Mouse (Mus musculus): ENCODE results near the gene Trappc10. TPM values are rescaled to one million over a fixed set of nuclear protein-coding genes. Genes with fewer than 3 reads are reported as not detected.

The Trappc10 gene
- polyA plus RNA-seq, 1 experiment from 2014 or later = 28.1 TPM

- Histone ChIP-seq H3K4me3 (ENCODE audit: low read depth, low read length) (no peak overlapping the region), H3K9ac (ENCODE audit: low read depth, low read length) (no peak overlapping the region), H3K27ac (ENCODE audit: low read depth, low read length) (no peak overlapping the region), H3K27me3 (replicated peaks; ENCODE audit: control insufficient read depth, insufficient read depth, low read length) (no peaks in the 10 kb centered on the region), H3K4me2 (replicated peaks; ENCODE audit: low read depth) (no peak overlapping the region), H3K9me3 (ENCODE audit: control insufficient read depth) (no peaks in the 10 kb centered on the region), H3K36me3 (ENCODE audit: control insufficient read depth, insufficient read depth) (peaks cover 96% of the 10 kb centered on the region), H3K4me1 (replicated peaks; ENCODE audit: control insufficient read depth, insufficient read depth, low read length) (no peaks in the 10 kb centered on the region)
- WGBS = 72% methylated on average over 3 of the region's 3 CpGs
- TF ChIP-seq CTCF (IDR thresholded peaks at IDR 0.05; ENCODE audit: low read depth) = peak; percentile 29; the same call in 1 of the 2 replicates
- ATAC-seq = no peak
These were observed 33.4 kb upstream of the Trappc10 start for GRCm38 (mm10) chr10:78277835-78278234.

DNA sequence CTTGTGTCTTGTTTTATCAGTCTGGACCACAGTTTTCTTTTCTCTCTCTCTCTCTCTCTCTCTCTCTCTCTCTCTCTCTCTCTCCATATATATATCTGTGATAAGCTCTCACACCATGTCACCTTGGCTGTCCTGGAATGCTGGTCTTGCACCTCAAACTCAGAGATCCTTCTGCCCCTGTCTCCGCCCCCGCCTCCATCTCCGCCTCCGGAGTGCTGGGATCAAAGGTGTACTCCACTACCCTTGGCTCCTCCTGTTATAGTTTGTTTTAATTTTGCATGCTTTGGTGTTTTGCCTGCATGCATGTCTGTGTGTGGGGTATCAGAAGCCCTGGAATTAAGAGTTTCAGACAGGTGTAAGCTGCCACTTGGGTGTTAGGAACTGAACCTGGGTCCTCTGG lies 31.8 kb upstream of the Trappc10 start:
- Histone ChIP-seq H3K36me3 (ENCODE audit: control insufficient read depth, insufficient read depth) (peaks cover 96% of the 10 kb centered on the region), H3K9ac (ENCODE audit: low read depth, low read length) (no peak overlapping the region), H3K4me1 (replicated peaks; ENCODE audit: control insufficient read depth, insufficient read depth, low read length) (no peaks in the 10 kb centered on the region), H3K4me3 (ENCODE audit: low read depth, low read length) (no peak overlapping the region), H3K9me3 (ENCODE audit: control insufficient read depth) (no peaks in the 10 kb centered on the region), H3K27me3 (replicated peaks; ENCODE audit: control insufficient read depth, insufficient read depth, low read length) (no peaks in the 10 kb centered on the region), H3K4me2 (replicated peaks; ENCODE audit: low read depth) (no peak overlapping the region), H3K27ac (ENCODE audit: low read depth, low read length) (no peak overlapping the region)
- ATAC-seq = no peak
- 65% methylated on average over 4 of the region's 4 CpGs for WGBS
- no peak for TF ChIP-seq CTCF (IDR thresholded peaks at IDR 0.05; ENCODE audit: low read depth)

- no peak overlapping the region for H3K9ac ChIP-seq (ENCODE audit: low read depth, low read length)
These were observed 28.5 kb upstream of the Trappc10 start for GRCm38 (mm10) chr10:78272932-78273331.

GRCm38 (mm10) chr10:78265881-78266280 lies 21.4 kb upstream of the Trappc10 start:
- Histone ChIP-seq H3K4me3 (ENCODE audit: low read depth, low read length) (no peak overlapping the region), H3K4me2 (replicated peaks; ENCODE audit: low read depth) (no peak overlapping the region), H3K9me3 (ENCODE audit: control insufficient read depth) (0 out of 2 replicates have a peak, but pooled peaks cover 3% of the 10 kb centered on the region), H3K36me3 (ENCODE audit: control insufficient read depth, insufficient read depth) (peaks cover under 1% of the 10 kb centered on the region; the same call in 1 of the 2 replicates), H3K9ac (ENCODE audit: low read depth, low read length) (no peak overlapping the region), H3K27me3 (replicated peaks; ENCODE audit: control insufficient read depth, insufficient read depth, low read length) (no peaks in the 10 kb centered on the region), H3K27ac (ENCODE audit: low read depth, low read length) (no peak overlapping the region), H3K4me1 (replicated peaks; ENCODE audit: control insufficient read depth, insufficient read depth, low read length) (no peaks in the 10 kb centered on the region)
- no peak for ATAC-seq
- TF ChIP-seq CTCF (IDR thresholded peaks at IDR 0.05; ENCODE audit: low read depth) = peak; percentile 29
- WGBS = 46% methylated on average over 3 of the region's 3 CpGs

More at GRCm38 (mm10) chr10:78272932-78273331, 28.5 kb upstream of the Trappc10 start:
- no peak for TF ChIP-seq CTCF (IDR thresholded peaks at IDR 0.05; ENCODE audit: low read depth)
- Histone ChIP-seq H3K27me3 (replicated peaks; ENCODE audit: control insufficient read depth, insufficient read depth, low read length) (no peaks in the 10 kb centered on the region), H3K36me3 (ENCODE audit: control insufficient read depth, insufficient read depth) (peaks cover 70% of the 10 kb centered on the region), H3K4me3 (ENCODE audit: low read depth, low read length) (no peak overlapping the region), H3K9me3 (ENCODE audit: control insufficient read depth) (no peaks in the 10 kb centered on the region), H3K4me2 (replicated peaks; ENCODE audit: low read depth) (no peak overlapping the region), H3K4me1 (replicated peaks; ENCODE audit: control insufficient read depth, insufficient read depth, low read length) (no peaks in the 10 kb centered on the region), H3K27ac (ENCODE audit: low read depth, low read length) (no peak overlapping the region)
- 35% methylated on average over 8 of the region's 9 CpGs for WGBS
- ATAC-seq = no peak

DNA sequence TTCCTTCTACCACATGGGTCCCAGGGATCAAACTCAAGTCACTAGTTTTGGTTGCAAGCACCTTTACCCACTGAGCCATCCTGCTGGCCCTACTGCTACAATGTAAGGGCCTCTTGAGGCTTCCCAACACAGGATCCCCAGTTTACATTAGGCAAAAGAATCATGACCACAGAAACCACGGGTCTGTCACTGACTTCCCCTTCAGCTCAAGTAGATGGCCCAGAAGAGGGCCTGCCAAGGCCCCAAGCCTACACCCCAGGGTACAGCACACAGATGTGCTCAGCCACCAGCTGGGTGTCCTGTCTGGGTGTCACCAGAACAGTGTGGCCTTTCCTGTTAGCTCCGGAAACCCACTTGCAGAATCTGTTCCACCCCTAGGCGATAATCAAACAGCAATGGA lies 20.3 kb upstream of the Trappc10 start:
- Histone ChIP-seq H3K4me2 (replicated peaks; ENCODE audit: low read depth) (no peak overlapping the region), H3K27me3 (replicated peaks; ENCODE audit: control insufficient read depth, insufficient read depth, low read length) (no peaks in the 10 kb centered on the region), H3K4me1 (replicated peaks; ENCODE audit: control insufficient read depth, insufficient read depth, low read length) (no peaks in the 10 kb centered on the region), H3K9me3 (ENCODE audit: control insufficient read depth) (0 out of 2 replicates have a peak, but pooled peaks cover 3% of the 10 kb centered on the region), H3K36me3 (ENCODE audit: control insufficient read depth, insufficient read depth) (no peaks in the 10 kb centered on the region), H3K9ac (ENCODE audit: low read depth, low read length) (no peak overlapping the region), H3K27ac (ENCODE audit: low read depth, low read length) (no peak overlapping the region), H3K4me3 (ENCODE audit: low read depth, low read length) (no peak overlapping the region)
- no peak for ATAC-seq
- WGBS = 72% methylated on average over 3 of the region's 3 CpGs
- TF ChIP-seq CTCF (IDR thresholded peaks at IDR 0.05; ENCODE audit: low read depth) = no peak

DNA sequence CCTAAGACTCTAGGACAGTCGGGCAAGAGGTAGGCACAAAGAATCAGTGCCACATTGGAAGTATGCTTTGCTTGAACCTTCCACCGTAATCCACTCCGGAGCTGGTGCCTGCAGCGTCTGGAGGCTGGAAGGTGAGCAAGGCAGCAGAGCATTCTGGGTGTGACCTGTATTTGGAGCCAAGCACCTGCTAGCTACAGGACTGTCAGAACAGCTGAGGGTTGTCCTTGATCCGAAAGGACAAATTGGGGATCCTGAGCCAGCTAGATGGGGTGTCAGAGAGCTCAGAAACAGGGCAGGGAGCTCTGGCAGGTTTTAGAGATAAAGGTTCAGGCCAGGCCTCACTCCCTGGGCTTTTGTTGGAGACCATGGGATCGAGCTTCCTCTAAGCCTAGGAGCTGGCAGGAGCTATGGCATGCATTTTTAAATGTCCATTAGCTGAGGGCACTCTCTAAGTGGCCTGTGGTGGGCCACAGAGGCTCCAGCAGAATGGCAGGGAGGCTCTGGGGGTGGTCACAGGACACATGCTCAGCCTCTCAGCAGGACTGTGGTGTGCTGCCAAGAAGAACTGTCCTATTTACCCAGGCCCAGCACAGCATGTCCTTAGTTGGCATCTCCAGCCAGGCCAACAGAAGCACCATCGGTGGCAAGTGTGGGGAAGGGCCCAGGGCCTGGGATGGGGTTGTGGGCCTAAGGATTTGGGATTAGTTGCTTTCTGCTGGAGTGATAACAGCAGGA lies 16.6 kb upstream of the Trappc10 start:
- ATAC-seq = 0 out of 2 replicates have a peak, but pooled peaks have one; percentile 15
- Histone ChIP-seq H3K4me3 (ENCODE audit: low read depth, low read length) (no peak overlapping the region), H3K4me1 (replicated peaks; ENCODE audit: control insufficient read depth, insufficient read depth, low read length) (no peaks in the 10 kb centered on the region), H3K4me2 (replicated peaks; ENCODE audit: low read depth) (no peak overlapping the region), H3K9ac (ENCODE audit: low read depth, low read length) (no peak overlapping the region), H3K9me3 (ENCODE audit: control insufficient read depth) (0 out of 2 replicates have a peak, but pooled peaks cover 3% of the 10 kb centered on the region), H3K36me3 (ENCODE audit: control insufficient read depth, insufficient read depth) (no peaks in the 10 kb centered on the region), H3K27ac (ENCODE audit: low read depth, low read length) (no peak overlapping the region), H3K27me3 (replicated peaks; ENCODE audit: control insufficient read depth, insufficient read depth, low read length) (no peaks in the 10 kb centered on the region)
- no peak for TF ChIP-seq CTCF (IDR thresholded peaks at IDR 0.05; ENCODE audit: low read depth)
- 70% methylated on average over 7 of the region's 7 CpGs for WGBS
